In genomic region chr4:155207841-155208240, GRCm38 (mm10) we compare ENCODE assay signal across 10 mouse cellular contexts. TPM values are rescaled to one million over a fixed set of nuclear protein-coding genes. Genes with fewer than 3 reads are reported as not detected.
DNase-seq lines count a peak whose midpoint lies in the region; ATAC-seq and TF ChIP-seq lines count a peak whose summit lies in the region.
"Had no signal": no experiment of that assay in that cellular context is flagged by ENCODE, and none has a peak within 500 bp of the region (broad histone marks: within the 10 kb centered on the region; RNA-seq: fewer than 3 reads in every experiment).

No protein-coding gene starts in this region.

- DNase-seq in heart, postnatal 25 days (ENCODE audit: low spot score), result no peak
- DNase-seq in lung, embryonic 14.5 days, result no peak
- DNase-seq in lung, postnatal 14 days, result no peak
- no peak for DNase-seq in intestine, embryonic 14.5 days (ENCODE audit: low spot score)
- DNase-seq in embryo, embryonic 9.5 days (ENCODE audit: extremely low spot score), result no peak

- no peaks in the 10 kb centered on the region; the same call in none of the 2 replicates for H3K36me3 ChIP-seq in heart, embryonic 11.5 days (ENCODE audit: control insufficient read depth, insufficient read depth, low read length)
- H3K36me3 ChIP-seq in lung, embryonic 14.5 days (ENCODE audit: insufficient read depth), result peaks cover 29% of the 10 kb centered on the region
- H3K36me3 ChIP-seq in intestine, embryonic 14.5 days (ENCODE audit: control insufficient read depth, insufficient read depth, low read length), result peaks cover 14% of the 10 kb centered on the region; the same call in 1 of the 2 replicates
- peaks cover 6% of the 10 kb centered on the region; the same call in 1 of the 2 replicates for H3K36me3 ChIP-seq in stomach, embryonic 15.5 days
- H3K36me3 ChIP-seq in midbrain, embryonic 15.5 days (replicated peaks), result no peaks in the 10 kb centered on the region
- H3K36me3 ChIP-seq: midbrain, embryonic 12.5 days had no signal

- H3K27me3 ChIP-seq in heart, embryonic 11.5 days (ENCODE audit: control insufficient read depth, insufficient read depth, low read length), result no peaks in the 10 kb centered on the region
- no peaks in the 10 kb centered on the region for H3K27me3 ChIP-seq in lung, embryonic 14.5 days (ENCODE audit: insufficient read depth, low read length)
- H3K27me3 ChIP-seq in intestine, embryonic 14.5 days (replicated peaks; ENCODE audit: control insufficient read depth, insufficient read depth, low read length), result no peaks in the 10 kb centered on the region
- H3K27me3 ChIP-seq in stomach, embryonic 15.5 days (replicated peaks), result no peaks in the 10 kb centered on the region
- no peaks in the 10 kb centered on the region for H3K27me3 ChIP-seq in midbrain, embryonic 15.5 days (replicated peaks)
- H3K27me3 ChIP-seq: embryonic facial prominence, embryonic 12.5 days; midbrain, embryonic 12.5 days had no signal

- intact Hi-C loops in heart, postnatal 25 days (cut with DNase I), result no loop called here

- no peak overlapping the region for H3K9ac ChIP-seq in heart, embryonic 11.5 days (ENCODE audit: low read depth, low read length)
- no peak overlapping the region for H3K9ac ChIP-seq in lung, embryonic 14.5 days
- no peak overlapping the region for H3K9ac ChIP-seq in intestine, embryonic 14.5 days (ENCODE audit: low read length)
- H3K9ac ChIP-seq in stomach, embryonic 15.5 days, result no peak overlapping the region
- no peak overlapping the region for H3K9ac ChIP-seq in midbrain, embryonic 15.5 days
- H3K9ac ChIP-seq: embryonic facial prominence, embryonic 12.5 days; midbrain, embryonic 12.5 days had no signal

- no peak for ATAC-seq in heart, embryonic 11.5 days (replicated peaks; ENCODE audit: insufficient number of reproducible peaks, low FRiP score, low TSS enrichment)
- no peak for ATAC-seq in lung, embryonic 14.5 days (ENCODE audit: insufficient read depth)
- no peak for ATAC-seq in intestine, embryonic 14.5 days (replicated peaks; ENCODE audit: low FRiP score, low TSS enrichment, low read depth)
- ATAC-seq in stomach, embryonic 15.5 days (ENCODE audit: insufficient read depth, low FRiP score, low read depth), result no peak
- ATAC-seq in midbrain, embryonic 15.5 days (replicated peaks), result no peak

- H3K4me3 ChIP-seq in heart, embryonic 11.5 days (ENCODE audit: low read depth, low read length), result no peak overlapping the region
- H3K4me3 ChIP-seq in lung, embryonic 14.5 days (ENCODE audit: low read depth, low read length), result no peak overlapping the region
- H3K4me3 ChIP-seq in intestine, embryonic 14.5 days (ENCODE audit: low read depth, low read length), result no peak overlapping the region
- H3K4me3 ChIP-seq in stomach, embryonic 15.5 days (replicated peaks), result no peak overlapping the region
- H3K4me3 ChIP-seq in midbrain, embryonic 15.5 days, result no peak overlapping the region
- H3K4me3 ChIP-seq: embryonic facial prominence, embryonic 12.5 days; midbrain, embryonic 12.5 days had no signal

- 69% methylated on average over 3 of the region's 3 CpGs for WGBS in heart, embryonic 11.5 days (ENCODE audit: insufficient replicate concordance)
- 63% methylated on average over 3 of the region's 3 CpGs for WGBS in lung, embryonic 14.5 days
- WGBS in intestine, embryonic 14.5 days, result 69% methylated on average over 3 of the region's 3 CpGs
- WGBS in stomach, embryonic 15.5 days, result 68% methylated on average over 3 of the region's 3 CpGs
- WGBS in midbrain, embryonic 15.5 days, result 76% methylated on average over 3 of the region's 3 CpGs

- TF ChIP-seq CTCF in lung, embryonic 14.5 days (IDR thresholded peaks at IDR 0.05; ENCODE audit: low read depth), result no peak

- peaks cover 64% of the 10 kb centered on the region for H3K4me1 ChIP-seq in heart, embryonic 11.5 days (ENCODE audit: control insufficient read depth, insufficient read depth, low read length)
- peaks cover 35% of the 10 kb centered on the region for H3K4me1 ChIP-seq in lung, embryonic 14.5 days (ENCODE audit: insufficient read depth)
- peaks cover 54% of the 10 kb centered on the region for H3K4me1 ChIP-seq in intestine, embryonic 14.5 days (replicated peaks; ENCODE audit: control insufficient read depth, insufficient read depth, low read length)
- H3K4me1 ChIP-seq in stomach, embryonic 15.5 days, result peaks cover 54% of the 10 kb centered on the region
- H3K4me1 ChIP-seq in midbrain, embryonic 15.5 days, result peaks cover 36% of the 10 kb centered on the region

- H3K4me2 ChIP-seq in heart, embryonic 11.5 days, result no peak overlapping the region
- H3K4me2 ChIP-seq in lung, embryonic 14.5 days, result no peak overlapping the region
- no peak overlapping the region for H3K4me2 ChIP-seq in intestine, embryonic 14.5 days (ENCODE audit: low read length)
- H3K4me2 ChIP-seq in stomach, embryonic 15.5 days, result no peak overlapping the region
- no peak overlapping the region for H3K4me2 ChIP-seq in midbrain, embryonic 15.5 days
- H3K4me2 ChIP-seq: embryonic facial prominence, embryonic 12.5 days; midbrain, embryonic 12.5 days had no signal

- no peaks in the 10 kb centered on the region for H3K9me3 ChIP-seq in heart, embryonic 11.5 days (replicated peaks; ENCODE audit: control insufficient read depth, low read length)
- no peaks in the 10 kb centered on the region for H3K9me3 ChIP-seq in lung, embryonic 14.5 days (ENCODE audit: low read depth, low read length)
- no peaks in the 10 kb centered on the region for H3K9me3 ChIP-seq in intestine, embryonic 14.5 days (ENCODE audit: control insufficient read depth, low read length)
- H3K9me3 ChIP-seq in stomach, embryonic 15.5 days, result no peaks in the 10 kb centered on the region
- H3K9me3 ChIP-seq in midbrain, embryonic 15.5 days, result no peaks in the 10 kb centered on the region
- H3K9me3 ChIP-seq: embryonic facial prominence, embryonic 12.5 days; midbrain, embryonic 12.5 days had no signal

- peak overlapping the region; percentile 29; the same call in 1 of the 2 replicates for H3K27ac ChIP-seq in heart, embryonic 11.5 days (ENCODE audit: low read depth, low read length)
- peak overlapping the region; percentile 0; the same call in 1 of the 2 replicates for H3K27ac ChIP-seq in lung, embryonic 14.5 days (ENCODE audit: low read depth)
- H3K27ac ChIP-seq in intestine, embryonic 14.5 days (ENCODE audit: low read depth), result peak overlapping the region; percentile 22
- 0 out of 2 replicates have a peak overlapping the region, but pooled peaks have one; percentile 9 for H3K27ac ChIP-seq in stomach, embryonic 15.5 days
- H3K27ac ChIP-seq in midbrain, embryonic 15.5 days, result no peak overlapping the region

RNA-seq across cellular contexts. Expression of gene Ski, which starts 14.6 kb away (rescaled TPM):
- 14.6 and 14.8 TPM in 2 replicates for polyA plus RNA-seq in heart, embryonic 11.5 days (2014; fragmentation: Nextera tagmentation; extraction: Ambion mirVana)
- total RNA-seq in heart, postnatal 25 days (2021), result 10 to 100 TPM; 55.0 to 63.9 TPM
- polyA plus RNA-seq in lung, embryonic 14.5 days (2014; fragmentation: Nextera tagmentation; extraction: Ambion mirVana), result 23.7 and 25.8 TPM in 2 replicates
- 24.4 and 25.3 TPM in 2 replicates for polyA plus RNA-seq in intestine, embryonic 14.5 days (2014; fragmentation: Nextera tagmentation; extraction: Ambion mirVana)
- 16.2 and 16.6 TPM in 2 replicates for polyA plus RNA-seq in stomach, embryonic 15.5 days (2015; fragmentation: Nextera tagmentation; extraction: Ambion mirVana)
- 10.1 and 10.8 TPM in 2 replicates for polyA plus RNA-seq in midbrain, embryonic 15.5 days (2015; fragmentation: Nextera tagmentation; extraction: Ambion mirVana)

RNA-seq across cellular contexts. Expression of gene Faap20, which starts 41.8 kb away (rescaled TPM):
- polyA plus RNA-seq in heart, embryonic 11.5 days (2014; fragmentation: Nextera tagmentation; extraction: Ambion mirVana), result 64.9 and 66.8 TPM in 2 replicates
- 10 to 100 TPM; 13.5 to 15.5 TPM for total RNA-seq in heart, postnatal 25 days (2021)
- 81.2 and 83.9 TPM in 2 replicates for polyA plus RNA-seq in lung, embryonic 14.5 days (2014; fragmentation: Nextera tagmentation; extraction: Ambion mirVana)
- 74.6 and 81.2 TPM in 2 replicates for polyA plus RNA-seq in intestine, embryonic 14.5 days (2014; fragmentation: Nextera tagmentation; extraction: Ambion mirVana)
- 64.5 and 65.8 TPM in 2 replicates for polyA plus RNA-seq in stomach, embryonic 15.5 days (2015; fragmentation: Nextera tagmentation; extraction: Ambion mirVana)
- 78.5 and 87.4 TPM in 2 replicates for polyA plus RNA-seq in midbrain, embryonic 15.5 days (2015; fragmentation: Nextera tagmentation; extraction: Ambion mirVana)
